Mouse (Mus musculus) activated CD4-positive, CD25-positive, alpha-beta regulatory T cell, adult 4 months (primary cell): ENCODE data around the gene Cep85l. TPM values are rescaled to one million over a fixed set of nuclear protein-coding genes. Genes with fewer than 3 reads are reported as not detected.

Source experiments
- ATAC-seq: one replicate; pipeline ENCODE4 v1.8.0; 2017
- polyA plus RNA-seq, 2 experiments: library from polyadenylated mRNA; unstranded; fragments of 100-300 nt; shearing (Covaris generic); gene quantifications; one replicate each; pipeline ENCODE4 v1.2.1; 2017

Cep85l gene
- polyA plus RNA-seq, 2 experiments from 2014 or later = 1.7 to 1.9 TPM

- no peak for ATAC-seq
Measured at GRCm38 (mm10) chr10:53394923-53395629, 15.3 kb upstream of the Cep85l start.

- ATAC-seq = no peak
Measured at GRCm38 (mm10) chr10:53388227-53388920, 8.6 kb upstream of the Cep85l start.

DNA sequence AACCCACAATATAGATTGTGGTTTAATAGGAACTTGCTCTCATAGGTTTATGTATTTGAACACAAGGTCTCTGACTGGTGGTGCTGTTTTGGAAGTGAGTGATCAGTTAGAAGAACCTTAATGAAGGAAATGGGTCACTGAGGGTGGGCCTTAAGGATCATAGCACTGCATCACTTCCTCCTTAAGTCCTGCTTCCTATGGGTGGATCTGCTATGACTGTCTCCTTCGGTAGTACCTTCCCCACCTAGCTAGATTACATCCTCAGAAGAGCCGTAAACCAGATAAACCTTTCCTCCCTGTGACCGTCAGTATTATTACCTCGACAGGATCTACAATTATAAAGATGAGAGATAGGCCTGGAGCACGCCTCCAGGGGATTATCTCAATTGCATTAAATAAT, 5.7 kb upstream of the Cep85l start:
- no peak for ATAC-seq

- no peak for ATAC-seq
Measured at GRCm38 (mm10) chr10:53384896-53385295, 5.1 kb upstream of the Cep85l start.

GRCm38 (mm10) chr10:53382696-53383365, 3.1 kb upstream of the Cep85l start:
- no peak for ATAC-seq

- peak; percentile 80 for ATAC-seq
Measured at GRCm38 (mm10) chr10:53378981-53379708, 602 bp downstream of the Cep85l start.

DNA sequence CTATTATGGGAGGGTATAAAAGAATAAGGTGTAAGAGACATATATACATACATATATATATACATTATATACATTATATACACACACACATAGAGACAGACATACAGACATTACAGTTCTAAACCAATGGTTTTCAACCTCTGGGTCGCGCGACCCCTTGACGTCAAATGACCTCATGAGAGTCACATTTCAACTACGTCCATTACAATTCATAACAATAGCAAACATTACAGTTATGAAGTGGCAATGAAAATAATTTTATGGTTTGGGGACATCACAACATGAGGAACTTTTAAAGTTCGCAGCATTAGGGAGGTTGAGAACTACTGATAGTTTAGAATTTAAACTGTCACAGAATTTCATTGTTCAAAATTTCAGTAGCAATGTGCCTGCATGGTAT, 1.5 kb downstream of the Cep85l start:
- ATAC-seq = no peak

DNA sequence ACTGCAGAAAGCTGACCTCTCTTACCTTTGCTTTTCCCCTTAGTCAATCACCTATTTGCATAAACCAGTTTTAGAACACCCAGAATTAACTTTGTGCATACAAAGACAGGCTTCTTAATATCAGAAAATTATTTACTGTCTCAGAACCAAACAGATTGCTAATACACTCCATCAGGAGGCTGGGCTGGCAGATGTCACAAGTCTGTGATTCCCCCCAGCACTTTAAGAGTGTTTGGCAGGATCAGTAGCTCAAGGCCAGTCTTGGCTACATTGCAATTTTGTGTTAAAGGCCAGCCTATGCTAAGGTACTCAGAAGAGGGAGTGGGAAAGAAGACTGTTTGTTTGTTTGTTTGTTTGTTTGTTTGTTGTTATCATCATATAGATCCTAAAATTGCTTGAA, 2.7 kb downstream of the Cep85l start:
- no peak for ATAC-seq

GRCm38 (mm10) chr10:53373885-53374578, 5.7 kb downstream of the Cep85l start:
- ATAC-seq = no peak

DNA sequence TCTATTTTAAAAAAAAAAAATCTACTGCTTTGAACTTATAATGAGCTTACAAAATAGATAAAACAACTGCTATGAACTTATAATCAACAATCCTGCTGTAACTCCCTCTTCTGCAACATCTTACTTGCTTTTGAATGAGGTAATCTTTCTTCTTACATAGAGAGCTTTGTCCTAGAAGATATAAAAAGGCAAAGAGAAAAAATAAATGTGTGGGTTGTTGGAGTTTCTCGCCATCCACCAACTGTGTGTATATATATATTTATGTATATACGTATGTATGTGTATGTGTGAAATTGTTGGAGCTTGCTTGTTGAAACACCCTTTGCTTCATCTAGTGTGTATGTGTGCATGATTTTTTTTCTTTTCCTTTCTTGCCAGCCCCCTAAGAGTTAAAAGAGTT, 12.5 kb downstream of the Cep85l start:
- no peak for ATAC-seq

GRCm38 (mm10) chr10:53364311-53364710, 15.4 kb downstream of the Cep85l start:
- ATAC-seq = no peak

DNA sequence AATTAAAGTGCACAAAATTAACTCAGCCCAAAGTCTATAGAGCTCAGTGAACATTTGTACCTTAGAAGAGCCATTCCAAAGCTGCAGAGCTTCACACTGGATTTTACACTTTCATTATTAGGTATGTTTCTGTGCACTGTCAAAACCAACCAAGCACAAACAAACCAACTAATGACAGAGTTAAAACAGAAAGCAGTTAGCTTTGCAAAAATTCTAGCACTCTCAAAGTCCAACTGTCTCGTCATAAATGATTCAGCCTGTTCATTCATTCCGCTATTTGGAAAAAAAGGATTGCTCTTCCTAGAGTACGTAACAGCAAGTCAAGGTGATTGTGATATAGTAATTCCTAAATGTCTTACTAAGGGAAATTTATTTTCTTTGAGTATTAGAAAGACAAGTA, 20.7 kb downstream of the Cep85l start:
- no peak for ATAC-seq

- peak; percentile 71 for ATAC-seq
Measured at GRCm38 (mm10) chr10:53353665-53354064, 26.1 kb downstream of the Cep85l start.

GRCm38 (mm10) chr10:53349254-53349653, 30.5 kb downstream of the Cep85l start:
- ATAC-seq = no peak

DNA sequence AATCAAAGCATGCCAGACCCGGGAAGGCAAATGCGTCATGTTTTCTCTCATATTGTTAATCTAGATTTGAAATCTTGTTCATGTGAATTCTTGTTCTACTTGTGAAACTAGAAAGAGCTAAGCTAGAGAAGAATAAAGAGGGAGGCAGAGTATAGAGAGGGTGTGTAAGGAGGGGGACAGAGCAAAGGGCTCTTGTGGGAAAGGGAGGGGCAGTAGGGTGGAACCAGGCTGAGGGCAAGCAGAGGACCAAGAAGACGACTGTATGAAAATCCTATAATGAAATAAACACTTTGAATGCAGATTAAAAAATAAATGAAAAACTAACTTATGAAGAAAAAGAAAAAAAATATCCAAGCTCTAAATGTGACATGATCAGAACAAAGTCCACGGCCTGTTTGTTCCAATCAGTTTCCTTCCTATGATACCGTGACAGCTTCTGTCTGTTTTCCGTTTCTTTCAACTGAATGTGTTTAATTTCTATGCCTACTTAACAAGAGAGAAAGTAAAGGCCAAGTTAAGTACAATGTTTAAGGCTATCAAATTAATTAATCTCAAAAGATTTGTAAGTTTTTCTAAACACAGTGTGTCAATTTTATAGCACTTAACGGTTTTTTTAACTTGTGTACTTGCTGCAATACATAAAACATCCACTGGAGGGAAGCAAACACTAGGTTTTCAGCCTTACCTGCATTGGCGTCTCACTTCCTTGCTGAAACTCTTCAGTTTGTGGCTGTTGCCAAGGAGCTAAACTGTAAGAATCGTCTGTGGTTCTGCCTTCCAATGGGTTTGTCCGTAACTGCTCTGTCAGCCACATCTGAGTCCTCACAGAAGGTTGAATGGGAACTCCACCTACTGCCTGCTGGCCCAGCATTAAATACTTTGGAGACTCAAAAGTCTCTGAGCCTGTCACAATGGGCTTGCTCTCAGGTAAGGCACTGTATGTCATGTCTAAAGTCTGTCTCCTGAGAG, 31.7 kb downstream of the Cep85l start:
- ATAC-seq = peak; percentile 87

- no peak for ATAC-seq
Measured at GRCm38 (mm10) chr10:53346916-53347315, 32.8 kb downstream of the Cep85l start.

DNA sequence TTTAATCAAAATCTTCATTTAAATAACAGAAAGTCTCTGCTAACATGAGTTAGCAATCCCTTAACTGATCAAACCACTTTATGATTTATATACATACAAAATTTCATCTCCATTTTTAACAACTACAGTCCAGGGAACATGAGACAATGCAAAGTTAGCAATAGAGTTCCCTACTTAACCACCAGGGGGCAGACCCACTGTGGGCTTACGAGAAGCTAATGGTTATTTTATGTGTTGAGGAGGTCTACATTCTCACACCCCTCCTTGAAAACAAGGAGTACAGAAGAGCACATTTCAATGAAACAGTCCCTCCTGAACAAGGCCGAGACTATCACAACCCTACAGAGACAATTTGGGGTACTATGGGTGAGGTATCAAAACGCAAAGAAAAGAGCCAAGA, 33.2 kb downstream of the Cep85l start:
- ATAC-seq = peak; percentile 26

GRCm38 (mm10) chr10:53345508-53345907, 34.2 kb downstream of the Cep85l start:
- no peak for ATAC-seq

- peak; percentile 26 for ATAC-seq
Measured at GRCm38 (mm10) chr10:53343865-53344264, 35.9 kb downstream of the Cep85l start.

GRCm38 (mm10) chr10:53343384-53343783, 36.4 kb downstream of the Cep85l start:
- ATAC-seq = no peak

DNA sequence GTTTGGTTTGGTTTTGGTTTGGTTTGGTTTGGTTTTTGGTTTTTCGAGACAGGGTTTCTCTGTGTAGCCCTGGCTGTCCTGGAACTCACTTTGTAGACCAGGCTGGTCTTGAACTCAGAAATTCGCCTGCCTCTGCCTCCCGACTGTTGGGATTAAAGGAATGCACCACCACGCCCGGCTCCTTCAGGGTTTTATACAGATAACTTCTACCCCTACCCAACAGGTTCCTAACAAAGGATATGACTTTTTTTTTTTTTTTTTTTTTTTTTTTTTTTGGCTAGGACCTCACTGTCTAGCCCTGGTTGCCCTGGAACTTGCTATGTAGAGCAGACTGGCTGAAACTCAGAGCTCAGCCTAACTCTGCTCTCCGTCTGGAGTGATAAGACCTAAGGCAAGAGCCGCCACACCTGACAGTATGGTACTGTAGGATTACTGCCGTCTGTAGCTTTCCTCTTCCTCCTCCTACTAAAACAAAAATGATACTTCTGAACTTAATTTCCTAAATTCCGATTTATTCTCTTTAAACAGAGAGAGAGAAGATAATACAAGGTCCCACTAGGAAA, 37.5 kb downstream of the Cep85l start:
- ATAC-seq = no peak
